Mouse (Mus musculus): ENCODE data around the gene Dzip1l. TPM values are rescaled to one million over a fixed set of nuclear protein-coding genes. Genes with fewer than 3 reads are reported as not detected.

Gene Dzip1l
- total RNA-seq, 2 experiments from 2014 or later = 19.7 to 28.6 TPM

- no peak for DNase-seq
These were observed 32.4 kb downstream of the Dzip1l start for GRCm38 (mm10) chr9:99661606-99662166.

GRCm38 (mm10) chr9:99662406-99662805 is 33.1 kb downstream of the Dzip1l start:
- peak; percentile 43 to 62 for DNase-seq

- no peak for DNase-seq
These were observed 33.6 kb downstream of the Dzip1l start for GRCm38 (mm10) chr9:99662887-99663286.

- peak in 1 of 2 experiments; percentile 20 for DNase-seq
These were observed 38.3 kb downstream of the Dzip1l start for GRCm38 (mm10) chr9:99667596-99667995.

- no peak for DNase-seq
These were observed 42.3 kb downstream of the Dzip1l start for GRCm38 (mm10) chr9:99671603-99672002.

- no peak for DNase-seq
These were observed 46.4 kb downstream of the Dzip1l start for GRCm38 (mm10) chr9:99675714-99676113.

- DNase-seq = no peak
These were observed 52.8 kb downstream of the Dzip1l start for GRCm38 (mm10) chr9:99681980-99682570.

- no peak for DNase-seq
These were observed 55.8 kb downstream of the Dzip1l start for GRCm38 (mm10) chr9:99685061-99685521.

GRCm38 (mm10) chr9:99685536-99686231 is 56.4 kb downstream of the Dzip1l start:
- DNase-seq = no peak

GRCm38 (mm10) chr9:99689796-99690195 is 60.5 kb downstream of the Dzip1l start:
- DNase-seq = no peak

GRCm38 (mm10) chr9:99690386-99690785 is 61.1 kb downstream of the Dzip1l start:
- DNase-seq = no peak

- DNase-seq = no peak
These were observed 65.7 kb downstream of the Dzip1l start for GRCm38 (mm10) chr9:99694961-99695360.

GRCm38 (mm10) chr9:99699752-99700389 is 70.6 kb downstream of the Dzip1l start:
- no peak for DNase-seq

GRCm38 (mm10) chr9:99701187-99701586 is 71.9 kb downstream of the Dzip1l start:
- no peak for DNase-seq

GRCm38 (mm10) chr9:99702215-99702614 is 72.9 kb downstream of the Dzip1l start:
- DNase-seq = no peak

GRCm38 (mm10) chr9:99703711-99704110 is 74.4 kb downstream of the Dzip1l start:
- DNase-seq = no peak

- no peak for DNase-seq
These were observed 77.0 kb downstream of the Dzip1l start for GRCm38 (mm10) chr9:99706264-99706663.

GRCm38 (mm10) chr9:99707425-99708126 is 78.3 kb downstream of the Dzip1l start:
- DNase-seq = no peak

- DNase-seq = no peak
These were observed 80.4 kb downstream of the Dzip1l start for GRCm38 (mm10) chr9:99709588-99710248.

GRCm38 (mm10) chr9:99710297-99710696 is 81.0 kb downstream of the Dzip1l start:
- no peak for DNase-seq

GRCm38 (mm10) chr9:99717134-99717533 is 87.8 kb downstream of the Dzip1l start, which contains the start of gene Cldn18:
TSS of gene Cldn18 (minus strand) at chr9:99717267.
- DNase-seq = no peak

All from layer of hippocampus, postnatal 36 days (tissue).